Mouse (Mus musculus) liver, embryonic 14.5 days (tissue): ENCODE measurements around the gene Eaf1.

Experiments used
- CTCF ChIP-seq: IDR thresholded peaks from 2 replicates; pipeline ENCODE4 v1.5.1; 2016; ENCODE audit warnings: antibody characterized with exemption, low read depth, control low read depth
- EP300 ChIP-seq: IDR thresholded peaks from 2 replicates; pipeline ENCODE4 v1.6.1; 2016; ENCODE audit warnings: antibody characterized with exemption, low read depth

GRCm38 (mm10) chr14:31482417-31482816 lies 11.8 kb upstream of the Eaf1 start:
- TF ChIP-seq EP300: no peak
- TF ChIP-seq CTCF: no peak
